Mouse (Mus musculus): ENCODE measurements around the gene Ntan1. TPM values are rescaled to one million over a fixed set of nuclear protein-coding genes. Genes with fewer than 3 reads are reported as not detected.
"Not testable (repeated sequence)": the region's sequence is repeated elsewhere in the genome, so short reads cannot be mapped to it uniquely, and the experiment has no call there.

The Ntan1 gene
- total RNA-seq, 2 experiments from 2014 or later, result 67.7 to 68.2 TPM

DNA sequence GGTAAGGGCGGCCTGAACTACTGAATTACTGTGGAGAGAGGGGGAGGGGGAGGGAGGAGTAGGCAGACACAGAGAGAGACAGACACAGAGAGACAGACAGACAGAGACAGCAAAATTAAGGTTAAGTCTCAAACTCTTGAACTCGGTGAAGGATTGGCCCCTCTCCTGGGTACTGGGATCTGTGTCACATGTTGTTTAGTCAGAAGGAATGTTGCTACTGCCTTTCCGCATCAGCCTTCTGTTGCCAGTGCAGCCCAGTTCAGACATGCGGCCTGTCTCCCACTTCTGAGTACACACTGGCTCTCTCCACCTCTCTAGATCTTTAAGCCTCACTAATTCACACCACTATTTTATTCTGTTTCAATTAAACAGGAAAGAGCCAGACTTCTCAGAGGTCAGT lies 7.9 kb downstream of the Ntan1 start:
- no peak for DNase-seq (ENCODE audit: low spot score in 2 of 2)

DNA sequence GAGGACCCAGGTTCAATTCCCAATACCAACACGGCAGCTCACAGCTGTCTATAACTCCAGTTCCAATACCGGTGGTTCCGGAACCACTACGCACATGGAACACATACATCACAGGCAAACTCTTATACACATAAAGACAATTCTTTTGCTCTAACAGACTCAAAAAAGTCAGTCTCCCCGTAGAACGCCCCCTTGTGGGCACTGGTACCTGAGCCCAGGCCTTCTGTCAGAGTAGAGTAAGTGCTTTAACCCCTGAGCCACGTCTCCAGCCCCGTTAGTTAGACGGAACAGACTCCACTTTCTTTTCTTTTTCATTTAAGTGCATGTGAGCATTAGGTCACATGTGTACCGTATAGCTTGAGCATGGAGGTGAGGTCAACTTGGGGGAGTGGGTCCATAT lies 11.8 kb downstream of the Ntan1 start:
- DNase-seq (ENCODE audit: low spot score in 2 of 2), result no peak

DNA sequence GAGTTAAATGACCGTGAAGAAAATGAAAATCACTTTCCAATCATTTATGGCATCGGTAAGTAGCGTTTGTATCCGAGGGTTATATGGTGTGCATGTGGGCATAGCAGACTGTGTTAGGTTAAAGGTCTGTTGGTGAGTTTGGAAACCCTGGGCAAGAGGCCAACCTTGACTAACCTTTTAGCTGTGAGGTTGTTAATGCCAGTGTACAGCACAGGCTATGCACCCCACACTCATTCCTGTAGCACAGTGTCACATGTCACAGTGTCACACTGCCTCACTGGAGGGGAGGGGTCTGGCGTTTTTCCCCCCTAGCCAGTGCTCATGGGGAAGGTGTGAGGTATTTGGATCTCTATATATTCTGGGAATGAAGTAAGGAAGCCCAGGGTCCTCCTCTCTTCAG lies 13.0 kb downstream of the Ntan1 start:
- DNase-seq (ENCODE audit: low spot score in 2 of 2), result no peak

DNA sequence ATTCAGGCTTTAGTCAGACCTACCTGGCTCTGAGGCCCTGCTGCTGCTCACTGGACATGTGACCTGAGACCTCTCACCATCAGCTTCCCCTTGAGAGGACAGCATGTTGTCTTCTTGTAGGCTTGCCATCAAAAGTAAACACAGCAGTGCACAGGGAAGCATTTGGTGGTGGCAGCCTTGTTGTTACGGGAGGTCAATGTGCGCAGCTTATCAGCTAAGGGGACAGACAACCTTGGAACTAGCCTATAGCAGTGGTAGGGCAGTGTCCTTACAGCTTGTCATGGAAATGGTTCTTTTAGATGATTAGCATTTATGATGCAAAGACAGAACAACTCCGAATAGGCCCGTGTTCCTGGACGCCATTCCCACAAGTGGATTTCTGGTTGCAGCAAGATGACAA lies 15.7 kb downstream of the Ntan1 start:
- DNase-seq (ENCODE audit: low spot score in 2 of 2), result no peak

DNA sequence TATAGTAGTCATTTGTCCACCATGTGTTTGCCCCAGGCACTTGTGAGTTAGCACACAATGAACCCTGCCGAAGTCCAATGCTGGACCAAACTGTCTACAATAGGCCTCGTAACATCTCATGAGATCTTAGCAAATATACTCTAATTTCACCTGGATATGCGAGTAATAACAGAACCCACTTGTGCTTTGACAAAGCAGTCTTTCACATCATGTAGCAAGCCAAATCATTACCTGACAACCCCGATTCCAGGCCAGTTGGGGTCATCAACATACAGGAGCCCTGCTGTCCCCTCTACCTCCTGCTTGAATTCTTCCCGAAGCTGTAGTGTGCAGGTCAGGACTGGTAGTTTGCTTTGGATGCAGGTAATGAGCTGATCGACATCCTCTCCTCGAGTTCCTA lies 21.4 kb downstream of the Ntan1 start:
- DNase-seq (ENCODE audit: low spot score in 2 of 2), result no peak

DNA sequence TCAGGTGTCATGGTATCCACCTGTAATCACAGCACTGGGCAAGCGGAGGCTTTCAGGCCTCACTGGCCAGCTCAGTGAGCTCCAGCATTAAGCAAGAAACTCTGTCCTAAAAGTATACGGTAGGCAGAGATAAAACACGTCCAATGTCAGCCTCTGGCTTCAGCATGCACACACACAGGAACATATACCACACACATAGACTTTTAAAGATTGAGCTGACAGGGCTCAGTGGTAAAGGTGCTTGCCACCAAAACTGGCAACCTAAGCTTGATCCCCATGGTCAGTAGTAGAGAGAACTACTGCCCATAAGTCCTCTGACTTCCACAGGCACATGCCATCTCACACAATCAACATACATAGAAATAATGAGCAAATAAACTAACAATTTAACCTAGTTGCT lies 22.3 kb downstream of the Ntan1 start:
- DNase-seq (ENCODE audit: low spot score in 2 of 2), result no peak

DNA sequence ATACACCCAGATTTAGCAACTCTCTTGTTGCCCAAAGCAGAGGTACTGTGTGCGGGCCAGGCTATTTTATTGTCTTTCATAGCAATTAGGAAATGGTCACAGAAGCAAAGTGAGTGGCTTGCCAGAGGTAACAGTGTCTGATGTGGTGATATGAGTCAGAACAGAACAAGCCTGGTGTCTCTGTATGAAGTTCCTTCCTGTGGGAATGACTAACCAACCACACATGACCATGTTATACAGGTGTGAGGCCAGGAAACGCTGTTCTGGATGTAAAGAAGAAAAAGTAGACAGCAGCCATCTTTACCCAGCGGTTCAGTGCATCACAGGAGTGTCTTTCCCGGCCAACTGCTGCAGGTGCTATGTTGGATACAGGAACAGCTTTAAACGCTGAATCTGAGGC lies 26.4 kb downstream of the Ntan1 start:
- DNase-seq (ENCODE audit: low spot score in 2 of 2), result no peak

DNA sequence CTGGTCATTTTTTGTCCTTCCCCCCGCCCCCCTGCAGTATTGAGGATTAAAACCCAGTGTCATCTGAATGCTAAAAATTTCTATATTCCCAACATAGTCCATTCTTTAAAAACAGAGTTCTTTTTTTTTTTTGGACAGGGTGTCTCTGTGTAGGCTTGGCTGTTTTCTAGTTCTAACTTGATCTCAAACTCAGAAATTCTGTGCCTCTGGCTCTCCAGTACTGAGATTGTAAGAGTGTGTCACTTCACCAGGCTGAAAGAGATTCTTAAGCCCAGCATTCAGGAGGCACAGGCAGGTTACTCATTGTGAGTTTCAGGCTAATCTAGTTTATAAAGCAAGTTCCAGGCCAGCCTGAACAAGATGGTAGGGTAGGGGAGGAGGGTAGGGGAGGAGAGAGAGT lies 28.0 kb downstream of the Ntan1 start:
- DNase-seq (ENCODE audit: low spot score in 2 of 2), result no peak

DNA sequence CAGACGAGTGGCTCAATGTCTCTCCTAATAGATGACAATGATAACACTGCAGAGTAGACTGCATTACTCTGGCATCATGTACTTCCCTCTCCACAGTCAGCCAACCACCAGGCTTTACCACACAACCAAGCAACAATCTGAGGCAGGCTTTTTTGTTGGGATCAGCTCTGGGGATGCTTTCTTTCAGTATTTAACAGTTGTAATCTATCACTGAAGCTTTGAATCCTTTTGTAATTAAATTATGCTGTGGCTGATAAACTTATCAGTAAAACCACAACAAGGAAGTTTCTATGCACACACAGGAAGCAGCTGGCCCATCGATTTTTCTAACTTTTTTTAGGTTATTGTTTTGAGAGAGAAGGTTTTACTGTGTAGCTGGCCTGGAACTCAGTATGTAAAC lies 29.7 kb downstream of the Ntan1 start:
- no peak for DNase-seq (ENCODE audit: low spot score in 2 of 2)

DNA sequence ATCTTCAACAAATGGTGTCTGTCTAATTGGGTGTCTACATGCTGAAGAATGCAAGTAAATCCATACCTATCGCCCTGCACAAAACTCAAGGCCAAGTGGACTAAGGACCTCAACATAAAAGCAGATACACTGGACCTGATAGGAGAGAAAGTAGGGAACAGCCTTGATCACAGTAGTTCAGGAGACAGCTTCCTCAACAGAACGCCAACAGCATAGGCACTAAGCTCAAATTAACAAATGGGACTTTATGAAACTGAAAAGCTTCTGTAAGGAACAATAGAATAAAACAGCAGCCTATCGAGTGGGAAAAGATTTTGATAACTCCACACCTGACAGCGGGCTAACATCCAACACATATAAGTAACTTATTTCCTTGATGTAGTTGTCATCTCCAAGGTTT lies 32.8 kb downstream of the Ntan1 start:
- DNase-seq (ENCODE audit: low spot score in 2 of 2), result no peak

DNA sequence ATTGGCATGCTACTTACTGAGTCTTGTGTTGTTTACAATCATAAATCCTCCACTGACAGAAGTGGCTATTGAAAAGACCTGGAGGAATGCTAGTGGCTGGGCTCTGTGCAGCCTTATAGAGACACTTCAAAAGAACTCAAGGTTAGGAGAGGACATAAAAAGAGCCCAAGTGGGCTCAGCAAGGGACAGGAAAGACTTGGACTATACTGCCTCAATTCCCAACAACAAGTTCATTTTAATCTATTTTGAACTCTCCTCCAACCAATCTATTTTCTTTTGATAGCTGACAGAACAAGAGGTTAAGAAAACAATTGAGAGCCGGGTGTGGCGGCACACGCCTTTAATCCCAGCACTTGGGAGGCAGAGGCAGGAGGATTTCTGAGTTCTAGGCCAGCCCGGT lies 35.2 kb downstream of the Ntan1 start:
- no peak for DNase-seq (ENCODE audit: low spot score in 2 of 2)

DNA sequence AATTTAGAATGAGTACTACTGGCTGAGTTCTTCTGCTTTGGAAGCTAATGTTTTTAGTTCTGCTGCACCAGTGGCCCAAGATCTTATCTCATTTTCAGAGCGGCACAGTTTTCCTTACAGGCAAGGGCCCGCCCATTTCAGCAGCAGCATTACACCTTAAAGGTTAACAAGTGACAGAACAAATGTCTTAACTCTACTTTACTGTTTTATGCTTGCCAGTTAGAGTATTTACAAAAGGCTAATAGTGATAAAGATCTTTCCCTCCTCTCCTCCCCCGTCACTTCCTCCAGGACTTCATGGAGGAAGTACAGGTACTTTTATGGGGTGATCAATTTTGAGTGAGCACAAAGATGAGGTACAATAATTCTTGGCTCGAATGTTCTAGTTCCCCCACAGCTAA lies 47.4 kb downstream of the Ntan1 start:
- no peak for DNase-seq (ENCODE audit: low spot score in 2 of 2)

DNA sequence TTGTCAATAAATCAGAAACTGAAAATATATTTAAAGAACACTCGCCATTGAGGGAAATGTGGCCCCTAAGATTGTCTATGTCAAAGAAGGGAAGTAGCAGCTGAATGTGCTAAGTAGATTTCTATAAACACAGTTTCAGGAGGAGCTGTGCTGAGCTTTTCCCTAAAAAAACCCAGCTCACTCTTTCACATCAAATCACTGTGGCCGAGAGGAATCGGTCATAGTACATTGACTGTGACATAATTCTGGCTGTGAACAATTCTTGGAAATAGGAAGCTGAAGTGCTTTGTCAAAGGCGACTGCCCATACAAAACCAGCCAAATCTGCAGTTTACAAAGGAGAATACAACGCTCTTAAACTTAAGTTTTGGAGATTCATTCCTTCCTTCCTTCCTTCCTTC lies 48.0 kb downstream of the Ntan1 start:
- no peak for DNase-seq (ENCODE audit: low spot score in 2 of 2)

DNA sequence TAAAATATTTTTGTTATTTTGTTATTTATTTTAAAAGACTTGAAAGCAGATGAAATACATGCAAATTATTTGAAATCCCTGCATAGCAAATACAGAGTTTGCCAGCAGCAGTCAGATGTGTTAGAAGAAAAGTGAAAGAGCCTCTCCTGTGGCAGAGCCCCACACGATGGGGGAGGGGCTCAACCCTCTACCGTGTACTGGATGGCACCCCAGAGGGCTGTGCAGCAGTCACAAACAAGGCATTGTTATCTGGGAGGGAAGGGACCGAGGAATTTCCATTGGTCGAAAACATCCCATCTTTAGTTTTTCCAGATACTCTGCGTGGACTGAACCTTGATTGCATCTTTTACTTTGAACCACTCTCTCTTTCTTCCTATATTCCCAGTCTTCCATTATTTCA lies 48.8 kb downstream of the Ntan1 start:
- DNase-seq (ENCODE audit: low spot score in 2 of 2), result not testable (repeated sequence)

DNA sequence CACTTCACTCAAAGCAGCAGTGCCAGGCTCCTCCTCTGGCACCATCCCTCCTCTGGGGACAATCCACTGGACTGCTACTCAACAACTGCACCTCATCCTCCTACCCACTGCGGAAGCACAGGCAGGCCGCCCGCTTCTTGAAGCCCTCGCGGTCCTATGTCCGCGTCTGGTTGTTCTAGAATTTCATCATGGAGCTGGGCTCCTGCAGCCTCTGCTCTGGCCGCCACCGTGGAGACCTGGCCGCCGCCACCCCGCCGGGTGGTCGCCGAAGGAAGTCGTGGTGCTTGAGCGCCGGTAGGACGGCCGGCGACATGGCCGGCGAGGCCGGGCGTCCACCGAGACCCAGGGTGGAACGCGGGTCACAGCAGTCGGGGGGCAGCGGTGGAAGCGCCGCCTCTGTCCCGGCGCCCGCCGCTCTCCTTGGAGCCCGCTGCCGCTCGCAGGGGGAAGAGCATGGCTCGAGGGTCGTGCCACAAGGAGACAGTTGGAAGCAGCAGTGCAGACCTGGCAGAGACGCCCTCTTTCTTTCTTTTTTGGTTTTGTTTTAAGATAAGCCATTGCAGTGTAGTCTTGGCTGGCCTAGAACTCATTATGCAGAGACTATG lies 49.4 kb downstream of the Ntan1 start:
- peak; percentile 3 to 5 for DNase-seq (ENCODE audit: low spot score in 2 of 2)

DNA sequence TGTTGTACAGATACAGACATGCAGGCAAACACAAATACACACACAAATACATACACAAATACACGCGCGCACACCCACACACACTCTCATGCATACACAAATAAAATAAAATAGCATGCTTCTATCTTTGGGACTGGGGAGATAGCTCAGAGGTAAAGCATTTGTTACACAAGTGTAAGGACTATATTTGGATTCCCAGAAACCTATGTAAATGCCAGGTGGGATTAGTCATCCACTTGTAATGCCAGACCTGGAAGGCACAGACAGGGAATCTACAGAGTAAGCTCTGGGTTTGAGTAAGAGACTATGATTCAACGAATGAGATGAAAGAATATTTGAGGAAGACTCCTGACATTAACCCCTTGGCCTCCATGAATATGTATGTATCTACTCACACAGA lies 56.8 kb downstream of the Ntan1 start:
- no peak for DNase-seq (ENCODE audit: low spot score in 2 of 2)

DNA sequence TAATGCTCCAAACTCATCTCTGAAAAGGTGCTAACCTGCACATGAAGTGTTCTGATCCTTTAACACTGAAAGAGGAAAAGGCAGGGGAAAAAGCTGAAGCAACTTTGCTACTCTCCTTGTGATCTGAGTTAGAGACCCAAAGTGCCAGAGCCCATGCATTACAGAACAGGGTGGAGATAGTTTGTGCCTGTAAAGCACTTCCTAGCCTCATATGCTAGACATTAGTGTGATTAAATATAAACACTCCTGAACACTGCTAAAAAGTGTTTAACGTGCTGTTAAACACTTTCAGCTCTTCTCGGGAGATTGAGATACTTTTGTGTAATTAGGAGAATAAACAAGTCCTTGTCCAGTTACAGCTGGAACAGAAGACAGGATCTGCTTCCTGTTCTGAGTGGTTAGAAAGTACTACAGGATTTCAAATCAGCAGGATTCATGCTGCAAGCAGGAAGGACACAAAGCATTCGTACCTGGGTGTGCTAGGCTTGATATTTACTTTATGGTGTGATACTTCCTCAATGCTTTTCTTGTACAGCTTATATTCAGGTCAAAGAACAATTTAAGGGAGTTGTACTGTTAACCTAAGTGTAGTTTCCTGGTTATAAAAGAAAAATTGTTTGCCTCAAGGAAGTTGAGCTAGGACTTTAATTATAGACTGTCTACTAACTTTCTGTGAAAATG lies 64.6 kb downstream of the Ntan1 start:
- no peak for DNase-seq (ENCODE audit: low spot score in 2 of 2)

Small RNA genes lying within 50 kb of the gene (microRNA-seq; reads per million reads assigned to microRNA genes)
- gene Gm27734, result not detected

Other genes starting within 250 kb of the Ntan1 start
- 10 to 100 TPM; 47.8 to 52.0 TPM for gene Parn, start 150.7 kb upstream of the Ntan1 start, total RNA-seq (2021)
- 10 to 100 TPM; 52.3 to 55.6 TPM for gene Bfar, start 147.0 kb upstream of the Ntan1 start, total RNA-seq (2021)
- 1 to 10 TPM; 6.4 to 8.5 TPM for gene 3110001I22Rik, start 146.9 kb upstream of the Ntan1 start, total RNA-seq (2021)
- gene Pla2g10, start 87.9 kb upstream of the Ntan1 start, total RNA-seq (2021), result not detected
- 10 to 100 TPM; 46.6 to 49.3 TPM for gene Rrn3, start 38.1 kb upstream of the Ntan1 start, total RNA-seq (2021)
- 10 to 100 TPM; 85.6 to 92.1 TPM for gene Pdxdc1, start 84.3 kb downstream of the Ntan1 start, total RNA-seq (2021)
- 10 to 100 TPM; 11.6 to 13.8 TPM for gene Mpv17l, start 84.3 kb downstream of the Ntan1 start, total RNA-seq (2021)
- gene 2900011O08Rik, start 167.8 kb downstream of the Ntan1 start, total RNA-seq (2021), result 1 to 10 TPM; 2.9 to 4.7 TPM
- under 1 TPM; 0.39 to 0.87 TPM for gene Ifitm7, start 168.0 kb downstream of the Ntan1 start, total RNA-seq (2021)